27 mouse cellular contexts compared by ENCODE assay signal in the genomic region with DNA sequence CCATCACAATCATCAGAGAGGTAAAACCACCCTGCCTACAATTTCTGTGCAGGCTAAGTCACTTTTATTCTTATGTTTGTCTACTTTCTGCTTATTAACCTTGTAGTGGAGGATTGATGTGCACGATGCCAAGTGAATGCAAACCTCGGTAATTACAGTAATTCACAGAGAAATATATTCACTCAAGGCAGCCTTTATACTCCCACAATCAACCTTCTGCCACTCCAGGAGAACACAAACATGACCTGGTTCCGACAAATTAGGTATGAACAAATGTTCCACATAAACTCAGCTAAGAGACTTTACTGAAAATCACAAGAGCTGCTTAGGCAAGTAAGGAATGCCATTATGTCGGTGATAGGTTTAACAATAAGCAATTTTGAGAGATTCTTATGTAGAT.
DNase-seq lines count a peak whose midpoint lies in the region; ATAC-seq lines count a peak whose summit lies in the region.
"Had no signal": no experiment of that assay in that cellular context is flagged by ENCODE, and none has a peak within 500 bp of the region (broad histone marks: within the 10 kb centered on the region; RNA-seq: fewer than 3 reads in every experiment).

No protein-coding gene starts in this region.

- no peak overlapping the region for H3K9ac ChIP-seq in forebrain, embryonic 13.5 days
- no peak overlapping the region for H3K9ac ChIP-seq in forebrain, embryonic 12.5 days
- H3K9ac ChIP-seq in midbrain, embryonic 11.5 days (ENCODE audit: low read length) = no peak overlapping the region
- H3K9ac ChIP-seq in midbrain, embryonic 16.5 days (ENCODE audit: low read depth, low read length) = no peak overlapping the region
- H3K9ac ChIP-seq: embryonic facial prominence, embryonic 13.5 days; heart, embryonic 12.5 days; heart, embryonic 15.5 days; hindbrain, embryonic 13.5 days had no signal

- ATAC-seq in forebrain, embryonic 13.5 days = peak; percentile 44; the same call in 1 of the 2 replicates
- ATAC-seq in forebrain, embryonic 12.5 days (ENCODE audit: low FRiP score) = no peak
- ATAC-seq in midbrain, embryonic 11.5 days (ENCODE audit: low FRiP score) = no peak
- no peak for ATAC-seq in midbrain, embryonic 16.5 days
- ATAC-seq: hindbrain, embryonic 16.5 days; Patski had no signal

- H3K4me1 ChIP-seq in forebrain, embryonic 13.5 days = peaks cover 8% of the 10 kb centered on the region; the same call in 1 of the 2 replicates
- H3K4me1 ChIP-seq in forebrain, embryonic 12.5 days = no peaks in the 10 kb centered on the region
- no peaks in the 10 kb centered on the region for H3K4me1 ChIP-seq in midbrain, embryonic 11.5 days (ENCODE audit: control insufficient read depth, insufficient read depth, low read length)
- H3K4me1 ChIP-seq in midbrain, embryonic 16.5 days (ENCODE audit: control insufficient read depth, insufficient read depth, low read length) = no peaks in the 10 kb centered on the region
- H3K4me1 ChIP-seq: embryonic facial prominence, embryonic 10.5 days; embryonic facial prominence, embryonic 13.5 days; heart, embryonic 12.5 days; heart, embryonic 15.5 days; hindbrain, embryonic 10.5 days; hindbrain, embryonic 13.5 days had no signal

- no peaks in the 10 kb centered on the region for H3K36me3 ChIP-seq in forebrain, embryonic 13.5 days (ENCODE audit: poor library complexity, severe bottlenecking)
- no peaks in the 10 kb centered on the region for H3K36me3 ChIP-seq in forebrain, embryonic 12.5 days (replicated peaks)
- H3K36me3 ChIP-seq in midbrain, embryonic 11.5 days (ENCODE audit: control insufficient read depth, insufficient read depth, low read length) = no peaks in the 10 kb centered on the region
- H3K36me3 ChIP-seq in midbrain, embryonic 16.5 days (ENCODE audit: control insufficient read depth, insufficient read depth, low read length) = no peaks in the 10 kb centered on the region
- H3K36me3 ChIP-seq: embryonic facial prominence, embryonic 10.5 days; embryonic facial prominence, embryonic 13.5 days; heart, embryonic 12.5 days; heart, embryonic 15.5 days; hindbrain, embryonic 10.5 days; hindbrain, embryonic 13.5 days had no signal

- H3K9me3 ChIP-seq in forebrain, embryonic 13.5 days (replicated peaks) = no peaks in the 10 kb centered on the region
- H3K9me3 ChIP-seq in forebrain, embryonic 12.5 days = no peaks in the 10 kb centered on the region
- no peaks in the 10 kb centered on the region for H3K9me3 ChIP-seq in midbrain, embryonic 11.5 days (ENCODE audit: control insufficient read depth, low read length)
- H3K9me3 ChIP-seq in midbrain, embryonic 16.5 days (replicated peaks; ENCODE audit: control insufficient read depth, low read length, poor library complexity, severe bottlenecking) = no peaks in the 10 kb centered on the region
- H3K9me3 ChIP-seq: embryonic facial prominence, embryonic 10.5 days; embryonic facial prominence, embryonic 13.5 days; heart, embryonic 12.5 days; heart, embryonic 15.5 days; hindbrain, embryonic 10.5 days; hindbrain, embryonic 13.5 days had no signal

- H3K4me2 ChIP-seq in forebrain, embryonic 13.5 days = no peak overlapping the region
- no peak overlapping the region for H3K4me2 ChIP-seq in forebrain, embryonic 12.5 days
- H3K4me2 ChIP-seq in midbrain, embryonic 11.5 days = no peak overlapping the region
- H3K4me2 ChIP-seq in midbrain, embryonic 16.5 days (ENCODE audit: low read length) = no peak overlapping the region
- H3K4me2 ChIP-seq: embryonic facial prominence, embryonic 13.5 days; heart, embryonic 12.5 days; heart, embryonic 15.5 days; hindbrain, embryonic 13.5 days had no signal

- H3K4me3 ChIP-seq in forebrain, embryonic 13.5 days = no peak overlapping the region
- H3K4me3 ChIP-seq in forebrain, embryonic 12.5 days (replicated peaks) = no peak overlapping the region
- H3K4me3 ChIP-seq in midbrain, embryonic 11.5 days (ENCODE audit: low read depth, low read length) = no peak overlapping the region
- H3K4me3 ChIP-seq in midbrain, embryonic 16.5 days (ENCODE audit: low read depth, low read length) = no peak overlapping the region
- H3K4me3 ChIP-seq: embryonic facial prominence, embryonic 10.5 days; embryonic facial prominence, embryonic 13.5 days; erythroblast, embryonic 14.5 days; heart, embryonic 12.5 days; heart, embryonic 15.5 days; hindbrain, embryonic 10.5 days; hindbrain, embryonic 13.5 days had no signal

- H3K27me3 ChIP-seq in forebrain, embryonic 13.5 days = no peaks in the 10 kb centered on the region
- H3K27me3 ChIP-seq in forebrain, embryonic 12.5 days = no peaks in the 10 kb centered on the region
- no peaks in the 10 kb centered on the region for H3K27me3 ChIP-seq in midbrain, embryonic 11.5 days (ENCODE audit: control insufficient read depth, insufficient read depth, low read length)
- H3K27me3 ChIP-seq in midbrain, embryonic 16.5 days (ENCODE audit: control insufficient read depth, insufficient read depth, low read depth, low read length) = no peaks in the 10 kb centered on the region
- H3K27me3 ChIP-seq: embryonic facial prominence, embryonic 13.5 days; heart, embryonic 12.5 days; heart, embryonic 15.5 days; hindbrain, embryonic 13.5 days; Patski had no signal

- H3K27ac ChIP-seq in forebrain, embryonic 13.5 days = no peak overlapping the region
- H3K27ac ChIP-seq in forebrain, embryonic 12.5 days = no peak overlapping the region
- H3K27ac ChIP-seq in midbrain, embryonic 11.5 days (ENCODE audit: low read depth, low read length) = no peak overlapping the region
- no peak overlapping the region for H3K27ac ChIP-seq in midbrain, embryonic 16.5 days (ENCODE audit: low read length)
- H3K27ac ChIP-seq: embryonic facial prominence, embryonic 10.5 days; embryonic facial prominence, embryonic 13.5 days; heart, embryonic 15.5 days; hindbrain, embryonic 10.5 days; hindbrain, embryonic 13.5 days had no signal

- peak; percentile 57 for DNase-seq in midbrain, embryonic 11.5 days (ENCODE audit: low spot score, missing footprints)
- DNase-seq in retina, embryonic 14.5 days (ENCODE audit: low spot score) = peak; percentile 23
- DNase-seq in lung, postnatal 10 days = no peak
- no peak for DNase-seq in natural killer cell, adult 2 months (ENCODE audit: low spot score in 2 of 2)
- DNase-seq: adrenal gland, postnatal 10 days; adrenal gland, postnatal 36 days; cerebellum, adult 11-12 months; cerebellum, adult 8-10 months; cerebellum, postnatal 10 days; cerebellum, postnatal 36 days; embryo, embryonic 11 days; gastrocnemius, postnatal 25 days; heart, adult 18-20 months; heart, postnatal 10 days; heart, postnatal 36 days had no signal

- 28% methylated on average over 4 of the region's 4 CpGs for WGBS in forebrain, embryonic 13.5 days
- 33% methylated on average over 4 of the region's 4 CpGs for WGBS in forebrain, embryonic 12.5 days
- WGBS in midbrain, embryonic 11.5 days = 82% methylated on average over 4 of the region's 4 CpGs
- 62% methylated on average over 4 of the region's 4 CpGs for WGBS in midbrain, embryonic 16.5 days

Comparison
In these comparisons a context has a peak if more than half of its experiments do, and no peak if none do; other contexts are left out.
1. DNase-seq: peak in midbrain, embryonic 11.5 days (single experiment) and retina, embryonic 14.5 days (single experiment); none in lung, postnatal 10 days (single experiment) and natural killer cell, adult 2 months (0 of 2).